Mouse (Mus musculus): ENCODE data around the gene Rin2. TPM values are rescaled to one million over a fixed set of nuclear protein-coding genes. Genes with fewer than 3 reads are reported as not detected.

Rin2 gene
- polyA plus RNA-seq, 1 experiment = 4.4 TPM

DNA sequence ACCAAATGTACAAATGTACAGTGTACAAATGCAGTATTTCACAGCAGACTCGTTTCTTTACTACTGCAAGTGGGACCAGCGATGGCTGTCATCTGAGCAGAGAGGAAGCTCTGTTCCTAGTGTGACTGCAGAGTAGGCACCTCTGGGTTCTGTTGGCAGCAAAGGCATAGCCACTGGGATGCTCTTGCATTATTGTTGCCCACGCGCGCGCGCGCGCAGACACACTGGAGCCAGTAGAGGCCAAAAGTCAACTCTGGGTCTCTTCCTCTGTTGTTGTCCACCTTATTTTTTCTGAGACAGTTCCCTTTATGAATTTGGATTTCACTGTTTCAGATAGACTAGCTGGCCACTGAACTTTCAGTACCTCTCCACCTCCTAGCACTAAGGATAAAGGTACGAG, 150.2 kb downstream of the Rin2 start:
- H3ac ChIP-seq (ENCODE audit: control insufficient read depth, insufficient read length) = no peak overlapping the region
- H3K4me2 ChIP-seq (ENCODE audit: low read depth) = no peak overlapping the region
- no peaks in the 10 kb centered on the region for H3K79me2 ChIP-seq (ENCODE audit: control insufficient read depth, insufficient read depth)
- no peak overlapping the region for H3K4me3 ChIP-seq
- H3K27me3 ChIP-seq (ENCODE audit: control insufficient read depth, insufficient read depth, insufficient read length) = no peaks in the 10 kb centered on the region
- TF ChIP-seq MYOD1 (IDR thresholded peaks at IDR 0.05; ENCODE audit: control insufficient read depth in 1 of 3, insufficient read length in 2 of 3, low read depth in 2 of 3) (no peak), POLR2AphosphoS2 (IDR thresholded peaks at IDR 0.05; ENCODE audit: insufficient read length, low read depth) (no peak), MAX (IDR thresholded peaks at IDR 0.05; ENCODE audit: low read depth) (no peak), USF1 (IDR thresholded peaks at IDR 0.05; ENCODE audit: low read depth) (no peak), POLR2A (IDR thresholded peaks at IDR 0.05; ENCODE audit: insufficient read length, low read depth) (no peak), TCF12 (IDR thresholded peaks at IDR 0.05; ENCODE audit: insufficient read depth, poor library complexity, severe bottlenecking) (no peak), MYOG (IDR thresholded peaks at IDR 0.05; ENCODE audit: control insufficient read depth in 1 of 3, insufficient read depth in 1 of 3, insufficient read length in 2 of 3, low read depth in 2 of 3) (no peak), TCF3 (IDR thresholded peaks at IDR 0.05; ENCODE audit: insufficient read length, low read depth) (no peak), CEBPB (IDR thresholded peaks at IDR 0.05; ENCODE audit: insufficient read depth, poor library complexity, severe bottlenecking) (no peak), E2F4 (IDR thresholded peaks at IDR 0.05; ENCODE audit: insufficient read depth) (no peak)
- H3K36me3 ChIP-seq (ENCODE audit: control insufficient read depth, insufficient read depth) = no peaks in the 10 kb centered on the region

DNA sequence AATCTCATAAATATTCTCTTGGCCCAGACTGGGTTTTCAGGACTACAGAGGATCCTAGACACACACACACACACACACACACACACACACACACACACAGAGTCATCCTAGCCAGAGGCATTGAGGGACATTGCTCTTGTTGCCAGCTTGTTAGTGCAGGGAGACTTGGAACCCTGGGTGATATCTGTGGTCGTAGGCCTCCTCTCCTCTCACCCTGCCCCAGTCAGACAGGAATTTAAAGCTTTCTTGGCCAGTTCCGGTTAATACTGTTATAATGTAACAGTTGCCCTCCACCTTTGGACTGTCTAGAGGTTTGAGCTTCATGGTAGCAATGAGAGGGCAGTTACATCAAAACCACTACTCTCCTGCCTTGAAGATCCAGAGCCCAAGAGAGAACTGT, 152.9 kb downstream of the Rin2 start:
- no peak overlapping the region for H3ac ChIP-seq (ENCODE audit: control insufficient read depth, insufficient read length)
- no peaks in the 10 kb centered on the region for H3K27me3 ChIP-seq (ENCODE audit: control insufficient read depth, insufficient read depth, insufficient read length)
- TF ChIP-seq REST (IDR thresholded peaks at IDR 0.05; ENCODE audit: insufficient read depth, insufficient read length) (no peak), SRF (IDR thresholded peaks at IDR 0.05; ENCODE audit: control insufficient read depth, insufficient read length, low read depth) (no peak), USF1 (IDR thresholded peaks at IDR 0.05; ENCODE audit: low read depth) (no peak), POLR2A (IDR thresholded peaks at IDR 0.05; ENCODE audit: insufficient read length, low read depth) (no peak), MYOD1 (IDR thresholded peaks at IDR 0.05; ENCODE audit: control insufficient read depth in 1 of 3, insufficient read length in 2 of 3, low read depth in 2 of 3) (no peak), POLR2AphosphoS2 (IDR thresholded peaks at IDR 0.05; ENCODE audit: insufficient read length, low read depth) (no peak)
- H3K79me2 ChIP-seq (ENCODE audit: control insufficient read depth, insufficient read depth) = no peaks in the 10 kb centered on the region
- no peaks in the 10 kb centered on the region for H3K36me3 ChIP-seq (ENCODE audit: control insufficient read depth, insufficient read depth)
- H3K4me2 ChIP-seq (ENCODE audit: low read depth) = no peak overlapping the region
- no peak overlapping the region for H3K4me3 ChIP-seq

DNA sequence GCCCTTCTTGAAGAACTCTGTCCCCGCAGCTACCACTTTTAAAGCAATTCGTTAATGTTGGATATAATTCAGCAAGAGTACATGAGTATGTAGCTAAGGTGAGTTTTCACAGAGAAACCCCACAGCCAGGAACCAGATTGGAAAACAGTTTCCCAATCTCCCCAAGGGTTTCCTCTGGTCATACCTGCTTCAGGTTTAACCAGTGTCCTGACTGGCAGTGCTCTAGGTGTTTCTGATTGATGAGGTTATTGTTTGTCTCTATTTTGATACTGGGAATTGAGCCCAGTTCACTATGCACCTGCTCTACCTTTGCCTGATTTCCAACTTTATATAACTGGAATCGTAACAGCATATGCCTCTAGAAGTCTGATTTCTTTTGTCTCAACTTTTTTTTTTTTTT, 153.6 kb downstream of the Rin2 start:
- Histone ChIP-seq H3K27me3 (ENCODE audit: control insufficient read depth, insufficient read depth, insufficient read length) (no peaks in the 10 kb centered on the region), H3K4me3 (no peak overlapping the region)

DNA sequence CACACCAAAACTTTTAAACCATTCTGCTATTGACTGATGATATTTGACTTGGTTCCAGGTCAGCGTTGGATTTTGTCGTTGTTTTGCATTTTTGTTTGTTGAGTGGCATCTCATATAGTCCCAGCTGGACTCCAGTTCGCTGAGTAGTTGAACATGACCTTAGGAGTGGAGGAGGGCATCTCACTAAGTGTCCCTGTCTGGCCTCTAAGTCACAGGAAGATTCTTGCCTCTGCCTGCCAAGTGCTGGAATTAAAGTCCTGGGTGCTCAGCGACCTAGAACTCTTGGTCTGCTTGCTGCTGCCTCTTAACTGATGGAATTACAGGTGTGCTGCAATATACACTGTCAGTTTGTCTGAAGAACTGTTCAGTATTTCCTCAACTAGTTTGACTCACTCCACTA, 154.2 kb downstream of the Rin2 start:
- Histone ChIP-seq H3K4me3 (no peak overlapping the region), H3ac (ENCODE audit: control insufficient read depth, insufficient read length) (no peak overlapping the region), H3K36me3 (ENCODE audit: control insufficient read depth, insufficient read depth) (no peaks in the 10 kb centered on the region), H3K27me3 (ENCODE audit: control insufficient read depth, insufficient read depth, insufficient read length) (no peaks in the 10 kb centered on the region), H3K4me2 (ENCODE audit: low read depth) (no peak overlapping the region), H3K79me2 (ENCODE audit: control insufficient read depth, insufficient read depth) (no peaks in the 10 kb centered on the region)
- TF ChIP-seq SRF (IDR thresholded peaks at IDR 0.05; ENCODE audit: control insufficient read depth, insufficient read length, low read depth) (no peak), E2F4 (IDR thresholded peaks at IDR 0.05; ENCODE audit: insufficient read depth) (no peak), MYOD1 (IDR thresholded peaks at IDR 0.05; ENCODE audit: control insufficient read depth in 1 of 3, insufficient read length in 2 of 3, low read depth in 2 of 3) (no peak), TCF3 (IDR thresholded peaks at IDR 0.05; ENCODE audit: insufficient read length, low read depth) (no peak)

More for the DNA sequence above, 153.6 kb downstream of the Rin2 start:
- no peak for TF ChIP-seq MYOG (IDR thresholded peaks at IDR 0.05; ENCODE audit: control insufficient read depth in 1 of 3, insufficient read depth in 1 of 3, insufficient read length in 2 of 3, low read depth in 2 of 3)
- TF ChIP-seq USF1 (IDR thresholded peaks at IDR 0.05; ENCODE audit: low read depth) = no peak
- no peak for TF ChIP-seq E2F4 (IDR thresholded peaks at IDR 0.05; ENCODE audit: insufficient read depth)
- no peak for TF ChIP-seq CEBPB (IDR thresholded peaks at IDR 0.05; ENCODE audit: insufficient read depth, poor library complexity, severe bottlenecking)
- no peak for TF ChIP-seq MYOD1 (IDR thresholded peaks at IDR 0.05; ENCODE audit: control insufficient read depth in 1 of 3, insufficient read length in 2 of 3, low read depth in 2 of 3)
- no peak for TF ChIP-seq REST (IDR thresholded peaks at IDR 0.05; ENCODE audit: insufficient read depth, insufficient read length)
- TF ChIP-seq POLR2AphosphoS2 (IDR thresholded peaks at IDR 0.05; ENCODE audit: insufficient read length, low read depth) = no peak
- TF ChIP-seq SRF (IDR thresholded peaks at IDR 0.05; ENCODE audit: control insufficient read depth, insufficient read length, low read depth) = no peak
- TF ChIP-seq POLR2A (IDR thresholded peaks at IDR 0.05; ENCODE audit: insufficient read length, low read depth) = no peak
- no peak for TF ChIP-seq TCF3 (IDR thresholded peaks at IDR 0.05; ENCODE audit: insufficient read length, low read depth)
- no peak for TF ChIP-seq MAX (IDR thresholded peaks at IDR 0.05; ENCODE audit: low read depth)
- TF ChIP-seq TCF12 (IDR thresholded peaks at IDR 0.05; ENCODE audit: insufficient read depth, poor library complexity, severe bottlenecking) = no peak
- Histone ChIP-seq H3K36me3 (ENCODE audit: control insufficient read depth, insufficient read depth) (no peaks in the 10 kb centered on the region), H3ac (ENCODE audit: control insufficient read depth, insufficient read length) (no peak overlapping the region), H3K79me2 (ENCODE audit: control insufficient read depth, insufficient read depth) (no peaks in the 10 kb centered on the region), H3K4me2 (ENCODE audit: low read depth) (no peak overlapping the region)

DNA sequence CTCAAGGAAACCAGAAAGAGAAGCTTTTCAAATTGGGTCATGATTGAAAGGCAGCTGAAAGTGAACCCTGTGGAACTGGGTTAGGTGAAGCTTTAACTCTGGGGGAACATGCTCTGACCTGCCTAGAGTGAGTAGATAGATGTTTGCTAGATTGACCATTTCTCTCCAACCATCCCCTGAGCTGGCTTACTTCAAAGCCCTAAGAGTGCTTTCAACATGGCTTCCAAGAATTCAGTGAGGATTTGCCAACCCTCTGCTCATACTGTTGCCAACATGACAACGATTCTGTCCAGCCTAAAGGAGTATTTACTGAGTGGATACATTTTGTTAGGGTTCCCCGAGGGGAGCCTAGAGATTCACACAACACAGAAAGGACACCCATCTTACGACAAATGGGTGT, 155.4 kb downstream of the Rin2 start:
- no peaks in the 10 kb centered on the region for H3K27me3 ChIP-seq (ENCODE audit: control insufficient read depth, insufficient read depth, insufficient read length)
- H3K4me3 ChIP-seq = no peak overlapping the region
- H3K4me2 ChIP-seq (ENCODE audit: low read depth) = no peak overlapping the region
- TF ChIP-seq REST (IDR thresholded peaks at IDR 0.05; ENCODE audit: insufficient read depth, insufficient read length) = no peak
- TF ChIP-seq SRF (IDR thresholded peaks at IDR 0.05; ENCODE audit: control insufficient read depth, insufficient read length, low read depth) = no peak
- TF ChIP-seq CEBPB (IDR thresholded peaks at IDR 0.05; ENCODE audit: insufficient read depth, poor library complexity, severe bottlenecking) = no peak
- no peak for TF ChIP-seq POLR2AphosphoS2 (IDR thresholded peaks at IDR 0.05; ENCODE audit: insufficient read length, low read depth)
- no peak for TF ChIP-seq TCF12 (IDR thresholded peaks at IDR 0.05; ENCODE audit: insufficient read depth, poor library complexity, severe bottlenecking)
- no peak for TF ChIP-seq E2F4 (IDR thresholded peaks at IDR 0.05; ENCODE audit: insufficient read depth)
- TF ChIP-seq MYOD1 (IDR thresholded peaks at IDR 0.05; ENCODE audit: control insufficient read depth in 1 of 3, insufficient read length in 2 of 3, low read depth in 2 of 3) = no peak
- no peaks in the 10 kb centered on the region for H3K79me2 ChIP-seq (ENCODE audit: control insufficient read depth, insufficient read depth)
- no peak overlapping the region for H3ac ChIP-seq (ENCODE audit: control insufficient read depth, insufficient read length)
- no peaks in the 10 kb centered on the region for H3K36me3 ChIP-seq (ENCODE audit: control insufficient read depth, insufficient read depth)
